Mouse (Mus musculus): Measurements from ENCODE around the gene Nipal3. TPM values are rescaled to one million over a fixed set of nuclear protein-coding genes. Genes with fewer than 3 reads are reported as not detected.

The Nipal3 gene
- polyA plus RNA-seq, 1 experiment from 2014 or later: 5.8 TPM

DNA sequence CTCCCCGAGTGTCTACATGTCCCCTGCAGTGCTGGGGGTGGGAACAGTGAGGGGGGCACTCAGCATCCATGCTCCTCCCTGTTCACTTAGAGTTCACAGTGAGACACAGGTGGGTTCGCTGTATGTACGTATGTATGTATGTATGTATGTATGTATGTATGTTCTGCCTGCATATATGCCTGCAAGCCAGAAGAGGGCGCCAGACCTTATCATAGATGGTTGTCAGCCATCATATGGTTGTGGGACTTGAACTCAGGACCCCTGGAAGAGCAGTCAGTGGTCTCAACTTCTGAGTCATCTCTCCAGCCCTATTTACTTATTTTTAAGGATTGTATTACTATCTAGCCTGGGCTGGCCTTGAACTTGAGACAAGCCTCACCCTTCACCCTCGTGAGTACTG, 98.5 kb downstream of the Nipal3 start:
- WGBS: 78% methylated on average over 5 of the region's 5 CpGs
- no peak for ATAC-seq (replicated peaks; ENCODE audit: extremely low read depth, insufficient read depth, low FRiP score)
- Histone ChIP-seq H3K9me3 (replicated peaks; ENCODE audit: control insufficient read depth, low read length) (no peaks in the 10 kb centered on the region), H3K27me3 (ENCODE audit: control insufficient read depth, insufficient read depth, low read length) (peaks cover 25% of the 10 kb centered on the region), H3K9ac (ENCODE audit: low read length) (no peak overlapping the region), H3K36me3 (ENCODE audit: control insufficient read depth, insufficient read depth) (no peaks in the 10 kb centered on the region), H3K4me2 (ENCODE audit: low read depth, low read length) (no peak overlapping the region), H3K4me3 (ENCODE audit: low read length) (no peak overlapping the region), H3K27ac (ENCODE audit: low read length) (no peak overlapping the region), H3K4me1 (ENCODE audit: control insufficient read depth, insufficient read depth, low read length) (no peaks in the 10 kb centered on the region)

MicroRNA genes within 50 kb of the gene (microRNA counts, 519-probe panel; counts per million panel counts)
- 2,006 counts per million, percentile 22 among the panel's probes with 10 or more counts for microRNA mmu-miR-700

Small RNA genes lying within 50 kb of the gene (microRNA-seq; reads per million reads assigned to microRNA genes)
- not detected for gene Gm25317
- 266 reads per million, percentile 65 among the genes with 10 or more reads in this experiment for gene Mir700

Other genes with a start within 250 kb of the Nipal3 start
- gene Clic4, start 222.2 kb downstream of the Nipal3 start, polyA plus RNA-seq (2015; fragmentation: Nextera tagmentation; extraction: Ambion mirVana): 289 and 296 TPM in 2 replicates
- gene Srrm1, start 141.7 kb downstream of the Nipal3 start, polyA plus RNA-seq (2015; fragmentation: Nextera tagmentation; extraction: Ambion mirVana): 134 and 145 TPM in 2 replicates
- 1.2 and 1.6 TPM in 2 replicates for gene Ncmap, start 96.8 kb downstream of the Nipal3 start, polyA plus RNA-seq (2015; fragmentation: Nextera tagmentation; extraction: Ambion mirVana)
- gene Rcan3, start 61.2 kb downstream of the Nipal3 start, polyA plus RNA-seq (2015; fragmentation: Nextera tagmentation; extraction: Ambion mirVana): 8.0 and 10.5 TPM in 2 replicates
- 0.44 and 0.47 TPM in 2 replicates for gene Stpg1, start 248 bp downstream of the Nipal3 start, polyA plus RNA-seq (2015; fragmentation: Nextera tagmentation; extraction: Ambion mirVana)
- gene Grhl3, start 78.6 kb upstream of the Nipal3 start, polyA plus RNA-seq (2015; fragmentation: Nextera tagmentation; extraction: Ambion mirVana): 6.8 TPM in 2 replicates
- gene Ifnlr1, start 191.2 kb upstream of the Nipal3 start, polyA plus RNA-seq (2015; fragmentation: Nextera tagmentation; extraction: Ambion mirVana): 0.66 and 0.69 TPM in 2 replicates
- gene Il22ra1, start 233.1 kb upstream of the Nipal3 start, polyA plus RNA-seq (2015; fragmentation: Nextera tagmentation; extraction: Ambion mirVana): not detected in 2 replicates

All from heart, embryonic 16.5 days (tissue).